Mouse (Mus musculus) embryonic facial prominence, embryonic 11.5 days (tissue): Measurements from ENCODE around the gene Zbtb11. TPM values are rescaled to one million over a fixed set of nuclear protein-coding genes. Genes with fewer than 3 reads are reported as not detected.
A peak's percentile ranks its signal among the peaks of the same experiment; 100 is the strongest.

Experiments used
- ATAC-seq: fragments of 200-750 bp; cut with Nextera tagmentation; replicated peaks from 2 replicates; pipeline ENCODE4 v1.8.0; 2017; ENCODE audit warnings: low read depth; ENCODE audit not compliant: insufficient number of reproducible peaks, low FRiP score, low TSS enrichment
- DNase-seq: peaks from one replicate; pipeline ENCODE4 v3.0.0-alpha.2; 2015; ENCODE audit warnings: low spot score
- H3K27ac ChIP-seq: fragments of 300-500 bp; sonication (generic); replicated peaks from 2 replicates; pipeline ENCODE4 v1.5.1; 2014; ENCODE audit warnings: mild to moderate bottlenecking, low read depth, low read length, control low read depth
- H3K27me3 ChIP-seq: fragments of 300-500 bp; sonication (generic); 2 replicates; pipeline ENCODE4 v1.6.1; 2014; ENCODE audit warnings: mild to moderate bottlenecking, low read length, moderate library complexity, mixed read lengths; ENCODE audit not compliant: control insufficient read depth, insufficient read depth
- H3K36me3 ChIP-seq: fragments of 300-500 bp; sonication (generic); replicated peaks from 2 replicates; pipeline ENCODE4 v1.6.1; 2014; ENCODE audit warnings: low read depth, mild to moderate bottlenecking, low read length, moderate library complexity, mixed read lengths; ENCODE audit not compliant: control insufficient read depth, insufficient read depth
- H3K4me1 ChIP-seq: fragments of 300-500 bp; sonication (generic); 2 replicates; pipeline ENCODE4 v1.6.1; 2014; ENCODE audit warnings: low read length, mixed read lengths; ENCODE audit not compliant: control insufficient read depth, insufficient read depth
- H3K4me2 ChIP-seq: fragments of 300-500 bp; sonication (generic); 2 replicates; pipeline ENCODE4 v1.6.1; 2014; ENCODE audit warnings: low read depth, mild to moderate bottlenecking, control low read depth, low read length, moderate library complexity
- H3K4me3 ChIP-seq: fragments of 300-500 bp; sonication (generic); 2 replicates; pipeline ENCODE4 v1.5.1; 2014; ENCODE audit warnings: low read depth, low read length, control low read depth
- H3K9ac ChIP-seq: fragments of 300-500 bp; sonication (generic); replicated peaks from 2 replicates; pipeline ENCODE4 v1.6.1; 2014; ENCODE audit warnings: mild to moderate bottlenecking, control low read depth, low read length
- H3K9me3 ChIP-seq: fragments of 300-500 bp; sonication (generic); replicated peaks from 2 replicates; pipeline ENCODE4 v1.6.1; 2016; ENCODE audit warnings: mild to moderate bottlenecking, low read length, inconsistent platforms, mixed read lengths; ENCODE audit not compliant: control insufficient read depth
- WGBS: fragments of 180-500 bp; shearing (Covaris S2); extraction: QIAGEN DNeasy Blood & Tissue Kit; methylation state at CpG from one replicate; pipeline ENCODE4 v1.1.7; 2014; 5-methylcytosine and 5-hydroxymethylcytosine counted together
- polyA plus RNA-seq: library from polyadenylated mRNA; unstranded; fragments of >200 nt; fragmentation: Nextera tagmentation; extraction: Ambion mirVana; gene quantifications from 2 replicates; pipeline ENCODE4 v1.2.1, GENCODE M21; 2014

The Zbtb11 gene
- polyA plus RNA-seq, 1 experiment from 2014 or later, result 19.0 TPM

DNA sequence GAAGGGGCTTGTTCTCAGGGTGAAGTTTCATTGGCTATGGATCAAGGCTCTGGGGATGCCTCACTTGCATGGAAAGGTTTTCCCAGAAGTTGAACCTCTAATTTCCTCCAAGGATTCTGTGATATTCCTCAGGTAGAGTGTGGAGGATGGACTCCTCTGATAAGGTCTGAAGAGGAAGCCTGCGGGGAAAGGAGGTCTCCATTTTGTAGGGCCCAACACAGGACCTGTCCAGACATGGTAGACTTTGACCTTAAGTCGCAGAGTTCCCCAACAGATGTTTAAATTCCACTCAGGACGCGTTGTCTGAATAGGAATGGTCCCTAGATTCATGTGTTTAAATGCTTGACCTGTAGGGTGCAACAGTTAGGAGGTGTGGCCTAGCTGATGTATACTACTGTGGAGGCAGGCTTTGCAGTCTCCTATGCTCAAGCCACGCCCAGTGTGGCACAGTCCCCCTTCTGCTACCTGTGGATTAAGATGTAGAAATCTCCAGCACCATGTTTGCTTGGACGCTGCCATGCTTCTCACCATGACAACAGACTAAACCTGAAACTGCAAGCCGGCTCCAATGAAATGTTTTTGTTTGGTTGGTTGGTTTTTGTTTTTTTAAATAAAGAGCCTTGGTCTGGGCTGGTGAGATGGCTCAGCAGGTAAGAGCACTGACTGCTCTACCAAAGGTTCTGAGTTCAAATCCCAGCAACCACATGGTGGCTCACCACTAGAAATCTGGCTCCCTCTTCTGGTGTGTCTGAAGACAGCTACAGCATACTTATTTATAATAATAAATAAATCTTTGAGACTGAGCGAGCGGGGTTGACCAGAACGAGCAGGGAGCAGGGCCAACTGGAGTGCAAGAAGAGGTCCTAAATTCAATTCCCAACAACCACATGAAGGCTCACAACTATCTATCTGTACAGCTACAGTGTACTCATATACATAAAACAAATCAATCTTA, 39.4 kb downstream of the Zbtb11 start:
- H3K9ac ChIP-seq, result no peak overlapping the region
- H3K4me3 ChIP-seq, result no peak overlapping the region
- peak; percentile 59; the same call in 1 of the 2 replicates for ATAC-seq
- no peaks in the 10 kb centered on the region for H3K27me3 ChIP-seq
- H3K4me2 ChIP-seq, result no peak overlapping the region
- DNase-seq, result no peak
- no peaks in the 10 kb centered on the region for H3K4me1 ChIP-seq
- no peaks in the 10 kb centered on the region for H3K9me3 ChIP-seq
- 92% methylated on average over 10 of the region's 10 CpGs for WGBS
- H3K27ac ChIP-seq, result no peak overlapping the region
- H3K36me3 ChIP-seq, result peaks cover 10% of the 10 kb centered on the region

DNA sequence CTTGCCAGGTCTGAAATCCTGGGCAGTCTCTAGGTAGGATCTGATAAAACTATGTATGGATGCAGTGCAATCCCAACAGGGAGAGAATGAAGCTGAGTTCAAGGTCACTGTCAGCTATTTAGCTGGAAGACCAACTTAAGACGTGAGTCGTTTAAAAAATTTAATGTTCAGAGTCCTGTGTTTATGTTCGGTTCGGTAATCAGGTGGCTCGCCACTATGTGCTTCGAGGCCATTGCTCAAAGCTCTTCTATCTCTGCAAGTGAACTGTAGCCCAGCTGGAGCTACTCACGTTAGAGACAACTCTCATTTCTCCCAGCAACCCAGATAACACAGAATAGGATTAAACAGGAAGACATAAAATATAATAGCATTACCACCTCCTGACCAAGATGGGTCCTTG, 40.4 kb downstream of the Zbtb11 start:
- Histone ChIP-seq H3K27me3 (no peaks in the 10 kb centered on the region), H3K4me3 (no peak overlapping the region), H3K9ac (no peak overlapping the region), H3K27ac (no peak overlapping the region), H3K4me2 (no peak overlapping the region), H3K36me3 (peaks cover 17% of the 10 kb centered on the region), H3K4me1 (no peaks in the 10 kb centered on the region), H3K9me3 (no peaks in the 10 kb centered on the region)
- no peak for DNase-seq
- no peak for ATAC-seq
- 92% methylated on average over 7 of the region's 7 CpGs for WGBS

DNA sequence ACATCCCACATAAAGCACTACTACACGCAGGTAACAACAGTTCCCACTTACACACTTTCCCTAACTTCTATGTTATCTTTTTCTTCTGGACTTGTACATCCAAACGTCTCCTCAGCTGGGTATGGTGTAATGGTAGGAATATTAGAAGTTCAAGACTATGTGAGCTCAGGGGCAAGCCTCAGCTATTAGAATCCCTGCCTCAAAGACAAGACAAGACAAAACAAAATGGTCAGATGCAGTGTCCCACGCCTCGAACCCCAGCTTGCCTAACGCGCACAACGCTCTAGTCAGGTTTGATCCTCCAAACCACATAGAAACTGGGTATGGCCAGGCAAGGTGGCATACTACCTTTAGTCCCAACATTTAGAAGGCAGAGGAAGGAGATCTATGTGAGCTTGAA, 46.0 kb downstream of the Zbtb11 start:
- Histone ChIP-seq H3K4me2 (no peak overlapping the region), H3K27me3 (no peaks in the 10 kb centered on the region), H3K27ac (no peak overlapping the region), H3K9me3 (no peaks in the 10 kb centered on the region), H3K36me3 (peaks cover 19% of the 10 kb centered on the region), H3K4me1 (no peaks in the 10 kb centered on the region), H3K4me3 (no peak overlapping the region), H3K9ac (no peak overlapping the region)
- ATAC-seq, result no peak
- 97% methylated on average over 7 of the region's 7 CpGs for WGBS
- no peak for DNase-seq

DNA sequence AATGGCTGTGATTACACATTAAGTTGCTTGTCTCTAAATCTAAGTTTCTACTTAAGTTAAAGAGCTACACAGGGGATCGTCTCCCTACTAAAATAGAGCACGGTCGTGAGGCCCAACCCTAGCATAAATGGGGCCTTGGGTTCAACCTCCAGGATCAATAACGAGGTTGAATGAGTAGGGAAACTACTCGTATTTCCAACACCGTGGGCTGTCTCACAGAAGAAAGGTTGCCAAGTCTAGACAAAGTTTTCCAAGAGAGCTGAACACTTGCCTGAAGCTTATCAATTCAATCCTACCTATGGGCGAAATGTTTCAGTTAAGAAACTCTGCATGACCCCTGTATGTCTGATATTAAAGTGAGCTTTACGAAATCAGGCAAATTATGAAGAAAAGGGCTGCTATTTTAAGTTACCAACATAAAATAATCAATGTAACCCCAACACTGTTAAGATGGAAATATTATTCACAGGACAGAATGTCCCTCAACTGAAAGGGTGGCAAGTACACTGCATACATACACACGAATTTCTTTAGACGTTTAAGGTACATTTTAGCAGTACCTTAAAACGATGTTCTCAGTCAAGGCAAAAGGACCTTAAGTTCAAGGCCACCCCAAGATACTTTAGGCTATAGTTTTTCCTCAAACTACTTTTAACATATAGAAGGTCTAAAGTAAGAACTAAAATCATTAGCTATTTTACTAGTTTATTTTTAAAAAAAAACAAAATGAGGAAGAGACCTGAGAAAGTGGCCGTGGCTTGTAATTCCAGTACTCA, 54.4 kb downstream of the Zbtb11 start:
- ATAC-seq, result no peak
- no peak overlapping the region for H3K27ac ChIP-seq

DNA sequence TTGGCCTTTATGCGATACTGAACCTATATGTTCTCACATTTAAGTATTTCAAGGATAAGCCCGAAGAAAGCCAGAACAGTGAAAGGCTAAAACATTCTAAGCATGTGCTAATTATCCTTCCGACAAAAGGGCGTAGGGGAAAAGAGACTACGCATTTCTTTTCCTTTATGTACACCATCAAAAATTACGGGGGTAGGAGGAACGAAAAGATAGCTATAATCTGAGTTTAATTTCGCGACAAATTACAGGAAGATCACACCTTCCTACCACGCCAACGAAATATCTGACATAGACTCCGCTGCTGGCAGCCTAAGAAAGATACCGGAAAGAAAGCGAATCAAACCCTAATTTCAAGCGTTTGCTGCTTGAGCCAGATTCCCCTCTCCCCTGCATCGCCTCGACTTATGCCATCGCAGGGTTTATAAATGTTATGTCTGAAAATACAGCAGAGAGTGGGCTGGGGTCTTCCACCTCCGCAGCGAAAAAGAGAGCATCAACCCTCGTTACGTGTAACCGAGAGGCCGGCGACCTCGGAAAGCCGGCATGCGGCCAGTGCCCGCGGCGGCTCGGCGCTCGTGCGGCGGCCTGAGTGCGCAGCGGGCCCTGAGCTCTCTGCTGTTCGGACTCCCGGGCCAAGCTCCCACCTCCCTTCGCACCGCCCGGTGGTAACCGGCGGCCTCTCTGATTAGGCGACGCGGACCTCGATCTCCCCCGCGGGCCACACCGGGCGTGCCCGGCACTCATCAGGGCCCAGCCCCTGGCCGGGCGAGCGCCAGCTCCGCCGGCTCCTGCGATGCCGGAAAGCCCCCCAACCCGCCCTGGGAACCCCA, 55.3 kb downstream of the Zbtb11 start:
- H3K27ac ChIP-seq, result peak overlapping the region; percentile 76
- no peaks in the 10 kb centered on the region for H3K9me3 ChIP-seq
- DNase-seq, result peak; percentile 38
- under 1% methylated on average over 62 of the region's 62 CpGs for WGBS
- peak overlapping the region; percentile 97 for H3K9ac ChIP-seq
- H3K36me3 ChIP-seq, result no peaks in the 10 kb centered on the region
- H3K4me2 ChIP-seq, result peak overlapping the region; percentile 49
- H3K27me3 ChIP-seq, result no peaks in the 10 kb centered on the region
- no peaks in the 10 kb centered on the region for H3K4me1 ChIP-seq
- peak overlapping the region; percentile 98 for H3K4me3 ChIP-seq
- peak; percentile 85 for ATAC-seq

More for the DNA sequence above, 54.4 kb downstream of the Zbtb11 start:
- no peaks in the 10 kb centered on the region for H3K4me1 ChIP-seq
- no peaks in the 10 kb centered on the region for H3K36me3 ChIP-seq
- peak overlapping the region; percentile 97 for H3K9ac ChIP-seq
- peak overlapping the region; percentile 49 for H3K4me2 ChIP-seq
- WGBS, result 53% methylated on average over 12 of the region's 12 CpGs
- no peak for DNase-seq
- H3K27me3 ChIP-seq, result no peaks in the 10 kb centered on the region
- H3K9me3 ChIP-seq, result no peaks in the 10 kb centered on the region
- peak overlapping the region; percentile 98 for H3K4me3 ChIP-seq

GRCm38 (mm10) chr16:56029661-56030082, 56.0 kb downstream of the Zbtb11 start, which contains the start of gene Pcnp:
Gene Pcnp (minus strand): TSS chr16:56029739.
- WGBS, result under 1% methylated on average over 39 of the region's 39 CpGs
- Histone ChIP-seq H3K4me3 (peak within 1 kb of the TSS; percentile 98), H3K9ac (peak within 1 kb of the TSS; percentile 97), H3K4me1 (no peaks in the 10 kb centered on the region), H3K27me3 (no peaks in the 10 kb centered on the region), H3K27ac (peak within 1 kb of the TSS; percentile 76), H3K9me3 (no peaks in the 10 kb centered on the region), H3K4me2 (peak within 1 kb of the TSS; percentile 49), H3K36me3 (no peaks in the 10 kb centered on the region)
- ATAC-seq, result peak; percentile 100
- peak; percentile 99 for DNase-seq

DNA sequence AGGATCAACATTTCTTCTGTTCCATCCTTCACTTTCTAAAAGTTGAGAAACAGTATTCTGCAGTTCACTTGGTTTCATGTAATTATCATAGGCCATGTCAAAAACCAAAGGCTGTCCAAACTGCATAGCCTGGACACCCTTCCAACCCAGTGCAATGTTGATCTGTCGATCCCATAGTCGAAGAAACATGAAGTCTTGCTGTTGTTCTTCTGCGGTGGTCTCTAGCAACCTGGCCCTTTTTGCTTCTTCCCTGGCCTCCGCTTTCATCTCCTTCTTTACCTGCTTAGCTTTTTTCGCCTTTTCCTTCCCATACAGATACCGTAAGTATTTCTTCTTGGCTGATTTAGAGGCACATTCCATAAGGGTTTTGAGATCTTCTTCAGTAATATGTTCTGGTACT, 60.9 kb downstream of the Zbtb11 start:
- WGBS, result 93% methylated on average over 6 of the region's 6 CpGs
- H3K9ac ChIP-seq, result no peak overlapping the region
- H3K4me3 ChIP-seq, result no peak overlapping the region
- H3K4me2 ChIP-seq, result no peak overlapping the region
- no peaks in the 10 kb centered on the region for H3K4me1 ChIP-seq
- H3K27me3 ChIP-seq, result no peaks in the 10 kb centered on the region
- no peak overlapping the region for H3K27ac ChIP-seq
- DNase-seq (no peak), ATAC-seq (no peak)
- no peaks in the 10 kb centered on the region for H3K9me3 ChIP-seq
- no peaks in the 10 kb centered on the region; the same call in 1 of the 2 replicates for H3K36me3 ChIP-seq
